26 mouse cellular contexts compared by ENCODE assay signal in the genomic region with DNA sequence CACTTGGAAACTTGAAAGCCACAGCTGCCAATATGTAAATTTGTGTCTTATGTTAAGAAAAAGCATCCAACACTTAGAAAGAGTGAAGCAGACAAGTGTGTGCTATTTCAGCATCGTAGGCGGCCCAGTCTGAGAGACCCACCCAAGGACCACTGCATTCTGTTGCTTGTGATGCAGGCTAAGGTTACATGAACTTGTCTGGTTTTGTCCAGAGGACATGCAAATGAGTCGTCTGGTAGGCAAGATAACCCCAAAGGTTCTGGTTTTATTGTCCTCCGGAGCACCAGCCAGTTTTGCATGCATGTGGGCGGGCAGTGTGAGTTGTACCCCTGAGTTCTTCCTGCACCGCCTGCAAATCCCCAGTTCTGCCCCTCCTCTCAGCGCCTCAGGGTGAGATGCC. TPM values are rescaled to one million over a fixed set of nuclear protein-coding genes. Genes with fewer than 3 reads are reported as not detected.
DNase-seq lines count a peak whose midpoint lies in the region; ATAC-seq and TF ChIP-seq lines count a peak whose summit lies in the region.
"Had no signal": no experiment of that assay in that cellular context is flagged by ENCODE, and none has a peak within 500 bp of the region (broad histone marks: within the 10 kb centered on the region; RNA-seq: fewer than 3 reads in every experiment).

No protein-coding gene starts in this region.

- H3K36me3 ChIP-seq in E14TG2a.4 (ENCODE audit: insufficient read depth, low read length), result no peaks in the 10 kb centered on the region
- 0 out of 2 replicates have a peak, but pooled peaks cover 3% of the 10 kb centered on the region for H3K36me3 ChIP-seq in limb, embryonic 13.5 days
- H3K36me3 ChIP-seq in hindbrain, embryonic 12.5 days, result 0 out of 2 replicates have a peak, but pooled peaks cover 10% of the 10 kb centered on the region
- 0 out of 2 replicates have a peak, but pooled peaks cover 4% of the 10 kb centered on the region for H3K36me3 ChIP-seq in lung, postnatal 0 days (ENCODE audit: insufficient read depth, low read length)

- no peak overlapping the region for H3K4me2 ChIP-seq in limb, embryonic 13.5 days (replicated peaks)
- H3K4me2 ChIP-seq in hindbrain, embryonic 12.5 days (replicated peaks), result no peak overlapping the region
- H3K4me2 ChIP-seq in lung, postnatal 0 days (replicated peaks; ENCODE audit: low read depth, low read length), result no peak overlapping the region
- H3K4me2 ChIP-seq: embryonic facial prominence, embryonic 13.5 days; forebrain, embryonic 13.5 days; heart, embryonic 11.5 days; hindbrain, embryonic 14.5 days had no signal

- no peak for TF ChIP-seq EP300 in lung, postnatal 0 days (IDR thresholded peaks at IDR 0.05)

- peak; percentile 81 for DNase-seq in heart, adult 11 months
- no peak for DNase-seq in heart, postnatal 4 days
- DNase-seq in right cerebral cortex, adult 18-20 months, result peak; percentile 22
- no peak for DNase-seq in right cerebral cortex, postnatal 10 days (ENCODE audit: low spot score in 2 of 2)
- no peak for DNase-seq in lung, postnatal 0 days (ENCODE audit: low spot score)
- DNase-seq: adrenal gland, adult 8-10 months; adrenal gland, postnatal 25 days; cerebellum, adult 18-20 months; cerebellum, adult 9-10 months; cerebellum, postnatal 25 days; forebrain, postnatal 0 days; gastrocnemius, adult 2 months; gastrocnemius, postnatal 25 days; kidney, adult 11 months had no signal

- no peak for TF ChIP-seq CTCF in E14TG2a.4 (conservative IDR thresholded peaks at IDR 0.05; ENCODE audit: low read length)
- no peak for TF ChIP-seq CTCF in lung, postnatal 0 days (IDR thresholded peaks at IDR 0.05)

- no peaks in the 10 kb centered on the region for H3K9me3 ChIP-seq in E14TG2a.4 (ENCODE audit: low read length)
- H3K9me3 ChIP-seq in limb, embryonic 13.5 days, result no peaks in the 10 kb centered on the region; the same call in 1 of the 2 replicates
- H3K9me3 ChIP-seq in hindbrain, embryonic 12.5 days (replicated peaks), result no peaks in the 10 kb centered on the region
- no peaks in the 10 kb centered on the region for H3K9me3 ChIP-seq in lung, postnatal 0 days (ENCODE audit: low read length)
- H3K9me3 ChIP-seq: embryonic facial prominence, embryonic 13.5 days; forebrain, embryonic 10.5 days; forebrain, embryonic 13.5 days; hindbrain, embryonic 10.5 days had no signal

- no peak overlapping the region for H3K9ac ChIP-seq in limb, embryonic 13.5 days
- H3K9ac ChIP-seq in hindbrain, embryonic 12.5 days, result no peak overlapping the region
- no peak overlapping the region for H3K9ac ChIP-seq in lung, postnatal 0 days (replicated peaks; ENCODE audit: low read depth)
- H3K9ac ChIP-seq: embryonic facial prominence, embryonic 13.5 days; forebrain, embryonic 13.5 days; forebrain, postnatal 0 days; hindbrain, embryonic 14.5 days had no signal

- H3K4me3 ChIP-seq in E14TG2a.4 (replicated peaks; ENCODE audit: low read length), result 0 out of 2 replicates have a peak overlapping the region, but pooled peaks have one; percentile 1
- H3K4me3 ChIP-seq in limb, embryonic 13.5 days, result no peak overlapping the region
- H3K4me3 ChIP-seq in hindbrain, embryonic 12.5 days, result no peak overlapping the region
- H3K4me3 ChIP-seq in lung, postnatal 0 days (ENCODE audit: low read depth, low read length), result no peak overlapping the region
- H3K4me3 ChIP-seq: embryonic facial prominence, embryonic 13.5 days; forebrain, embryonic 10.5 days; forebrain, embryonic 13.5 days; gastrocnemius, adult 2 months; hindbrain, embryonic 10.5 days had no signal

- peaks cover 45% of the 10 kb centered on the region for H3K4me1 ChIP-seq in E14TG2a.4 (replicated peaks; ENCODE audit: low read depth, low read length)
- H3K4me1 ChIP-seq in limb, embryonic 13.5 days, result peaks cover 12% of the 10 kb centered on the region
- H3K4me1 ChIP-seq in hindbrain, embryonic 12.5 days, result 0 out of 2 replicates have a peak, but pooled peaks cover 2% of the 10 kb centered on the region
- H3K4me1 ChIP-seq in lung, postnatal 0 days (ENCODE audit: insufficient read depth, low read depth, low read length), result no peaks in the 10 kb centered on the region

- H3K27me3 ChIP-seq in E14TG2a.4 (ENCODE audit: insufficient read depth, low read length), result peaks cover 8% of the 10 kb centered on the region
- no peaks in the 10 kb centered on the region for H3K27me3 ChIP-seq in limb, embryonic 13.5 days
- no peaks in the 10 kb centered on the region for H3K27me3 ChIP-seq in hindbrain, embryonic 12.5 days
- no peaks in the 10 kb centered on the region for H3K27me3 ChIP-seq in lung, postnatal 0 days (replicated peaks; ENCODE audit: insufficient read depth, low read length)
- H3K27me3 ChIP-seq: embryonic facial prominence, embryonic 13.5 days; forebrain, embryonic 13.5 days had no signal

- 0 out of 2 replicates have a peak, but pooled peaks have one; percentile 35 for ATAC-seq in limb, embryonic 13.5 days (ENCODE audit: low FRiP score, low read depth)
- ATAC-seq in hindbrain, embryonic 12.5 days (ENCODE audit: low FRiP score), result no peak
- no peak for ATAC-seq in lung, postnatal 0 days
- ATAC-seq: activated CD4-positive, CD25-positive, alpha-beta regulatory T cell, adult 4 months; forebrain, embryonic 13.5 days; forebrain, postnatal 0 days; hindbrain, postnatal 0 days; inflammation-experienced regulatory T-cells, adult 6 months had no signal

- WGBS in limb, embryonic 13.5 days, result 50% methylated on average over 7 of the region's 7 CpGs
- 79% methylated on average over 7 of the region's 7 CpGs for WGBS in hindbrain, embryonic 12.5 days
- 79% methylated on average over 7 of the region's 7 CpGs for WGBS in lung, postnatal 0 days

- no peak overlapping the region for H3K27ac ChIP-seq in limb, embryonic 13.5 days
- H3K27ac ChIP-seq in hindbrain, embryonic 12.5 days, result no peak overlapping the region
- H3K27ac ChIP-seq in lung, postnatal 0 days (ENCODE audit: low read length), result no peak overlapping the region
- H3K27ac ChIP-seq: embryonic facial prominence, embryonic 13.5 days; forebrain, embryonic 10.5 days; forebrain, embryonic 13.5 days; gastrocnemius, adult 2 months; hindbrain, embryonic 10.5 days; hindbrain, embryonic 14.5 days; hindbrain, postnatal 0 days had no signal

RNA-seq across cellular contexts. Expression of a gene that starts 10.9 kb away (rescaled TPM):
- 10 to 100 TPM; 14.9 to 17.9 TPM for total RNA-seq in heart, postnatal 4 days (2021)
- 15.7 and 17.9 TPM in 2 replicates for polyA plus RNA-seq in limb, embryonic 13.5 days (2015; fragmentation: Nextera tagmentation; extraction: Ambion mirVana)
- 13.1 and 15.4 TPM in 2 replicates for polyA plus RNA-seq in hindbrain, embryonic 12.5 days (2016; fragmentation: Nextera tagmentation; extraction: Ambion mirVana)
- polyA plus RNA-seq in lung, postnatal 0 days (2015; fragmentation: Nextera tagmentation; extraction: Ambion mirVana), result 16.7 and 19.9 TPM in 2 replicates

Comparison
In these comparisons a context has a peak if more than half of its experiments do, and no peak if none do; other contexts are left out.
1. DNase-seq: peak in heart, adult 11 months (single experiment) and right cerebral cortex, adult 18-20 months (single experiment); none in heart, postnatal 4 days (single experiment), right cerebral cortex, postnatal 10 days (0 of 2) and lung, postnatal 0 days (single experiment).